ENCODE assay signal across 14 mouse cellular contexts in genomic region chr5:113791197-113792095, GRCm38 (mm10). TPM values are rescaled to one million over a fixed set of nuclear protein-coding genes. Genes with fewer than 3 reads are reported as not detected.
A peak's percentile ranks its signal among the peaks of the same experiment; 100 is the strongest.
DNase-seq lines count a peak whose midpoint lies in the region; ATAC-seq lines count a peak whose summit lies in the region.
"Had no signal": no experiment of that assay in that cellular context is flagged by ENCODE, and none has a peak within 500 bp of the region (broad histone marks: within the 10 kb centered on the region; RNA-seq: fewer than 3 reads in every experiment).

No protein-coding gene starts in this region.

- H3K9ac ChIP-seq in intestine, embryonic 16.5 days (ENCODE audit: low read depth, low read length): no peak overlapping the region
- no peak overlapping the region for H3K9ac ChIP-seq in limb, embryonic 15.5 days
- no peak overlapping the region for H3K9ac ChIP-seq in heart, embryonic 11.5 days (ENCODE audit: low read depth, low read length)
- H3K9ac ChIP-seq: forebrain, postnatal 0 days had no signal

- peaks cover 65% of the 10 kb centered on the region for H3K27me3 ChIP-seq in megakaryocyte, embryonic 14.5 days (replicated peaks)
- H3K27me3 ChIP-seq in intestine, embryonic 16.5 days (replicated peaks; ENCODE audit: control insufficient read depth, insufficient read depth, low read length): no peaks in the 10 kb centered on the region
- H3K27me3 ChIP-seq in limb, embryonic 15.5 days: no peaks in the 10 kb centered on the region
- peaks cover 9% of the 10 kb centered on the region for H3K27me3 ChIP-seq in heart, embryonic 11.5 days (ENCODE audit: control insufficient read depth, insufficient read depth, low read length)
- H3K27me3 ChIP-seq in heart, embryonic 10.5 days (ENCODE audit: insufficient read depth, poor library complexity, severe bottlenecking): peaks cover 24% of the 10 kb centered on the region; the same call in 1 of the 2 replicates

- H3K36me3 ChIP-seq in megakaryocyte, embryonic 14.5 days (replicated peaks; ENCODE audit: low read length): no peaks in the 10 kb centered on the region
- H3K36me3 ChIP-seq in intestine, embryonic 16.5 days (ENCODE audit: control insufficient read depth, insufficient read depth, low read length): no peaks in the 10 kb centered on the region
- peaks cover 32% of the 10 kb centered on the region for H3K36me3 ChIP-seq in limb, embryonic 15.5 days
- no peaks in the 10 kb centered on the region; the same call in 1 of the 2 replicates for H3K36me3 ChIP-seq in heart, embryonic 11.5 days (ENCODE audit: control insufficient read depth, insufficient read depth, low read length)
- peaks cover 15% of the 10 kb centered on the region for H3K36me3 ChIP-seq in heart, embryonic 10.5 days
- H3K36me3 ChIP-seq: midbrain, embryonic 10.5 days had no signal

- no peak overlapping the region for H3K27ac ChIP-seq in intestine, embryonic 16.5 days (ENCODE audit: low read length)
- 0 out of 2 replicates have a peak overlapping the region, but pooled peaks have one; percentile 38 for H3K27ac ChIP-seq in limb, embryonic 15.5 days
- no peak overlapping the region for H3K27ac ChIP-seq in heart, embryonic 11.5 days (ENCODE audit: low read depth, low read length)
- no peak overlapping the region for H3K27ac ChIP-seq in heart, embryonic 10.5 days
- H3K27ac ChIP-seq: midbrain, embryonic 10.5 days had no signal

- peak overlapping the region; percentile 67 for H3K4me3 ChIP-seq in megakaryocyte, embryonic 14.5 days (replicated peaks)
- H3K4me3 ChIP-seq in intestine, embryonic 16.5 days (ENCODE audit: low read length): no peak overlapping the region
- no peak overlapping the region for H3K4me3 ChIP-seq in limb, embryonic 15.5 days
- H3K4me3 ChIP-seq in heart, embryonic 11.5 days (ENCODE audit: low read depth, low read length): no peak overlapping the region
- no peak overlapping the region for H3K4me3 ChIP-seq in heart, embryonic 10.5 days
- H3K4me3 ChIP-seq: erythroblast, embryonic 14.5 days; midbrain, embryonic 10.5 days had no signal

- peaks cover 66% of the 10 kb centered on the region for H3K4me1 ChIP-seq in megakaryocyte, embryonic 14.5 days
- H3K4me1 ChIP-seq in intestine, embryonic 16.5 days (ENCODE audit: control insufficient read depth, insufficient read depth, low read length): peaks cover 25% of the 10 kb centered on the region
- peaks cover 76% of the 10 kb centered on the region for H3K4me1 ChIP-seq in limb, embryonic 15.5 days
- H3K4me1 ChIP-seq in heart, embryonic 11.5 days (ENCODE audit: control insufficient read depth, insufficient read depth, low read length): peaks cover 12% of the 10 kb centered on the region
- peaks cover 48% of the 10 kb centered on the region for H3K4me1 ChIP-seq in heart, embryonic 10.5 days

- no peaks in the 10 kb centered on the region for H3K9me3 ChIP-seq in megakaryocyte, embryonic 14.5 days
- H3K9me3 ChIP-seq in intestine, embryonic 16.5 days (ENCODE audit: control insufficient read depth, low read length): no peaks in the 10 kb centered on the region
- no peaks in the 10 kb centered on the region for H3K9me3 ChIP-seq in limb, embryonic 15.5 days
- no peaks in the 10 kb centered on the region for H3K9me3 ChIP-seq in heart, embryonic 11.5 days (replicated peaks; ENCODE audit: control insufficient read depth, low read length)
- no peaks in the 10 kb centered on the region for H3K9me3 ChIP-seq in heart, embryonic 10.5 days
- H3K9me3 ChIP-seq: midbrain, embryonic 10.5 days had no signal

- WGBS in intestine, embryonic 16.5 days: 69% methylated on average over 16 of the region's 16 CpGs
- 77% methylated on average over 16 of the region's 16 CpGs for WGBS in limb, embryonic 15.5 days
- WGBS in heart, embryonic 11.5 days (ENCODE audit: insufficient replicate concordance): 70% methylated on average over 16 of the region's 16 CpGs
- WGBS in heart, embryonic 10.5 days: 75% methylated on average over 16 of the region's 16 CpGs

- ATAC-seq in megakaryocyte, adult 5-6 weeks (ENCODE audit: poor library complexity, severe bottlenecking): no peak
- peak; percentile 66 for ATAC-seq in intestine, embryonic 16.5 days
- ATAC-seq in limb, embryonic 15.5 days (ENCODE audit: insufficient number of reproducible peaks, low FRiP score, low TSS enrichment, low read depth): no peak
- ATAC-seq in heart, embryonic 11.5 days (replicated peaks; ENCODE audit: insufficient number of reproducible peaks, low FRiP score, low TSS enrichment): no peak
- no peak for ATAC-seq in frontal cortex, adult (ENCODE audit: low TSS enrichment)
- ATAC-seq: forebrain, postnatal 0 days had no signal

- no peak overlapping the region for H3K4me2 ChIP-seq in intestine, embryonic 16.5 days (ENCODE audit: low read depth, low read length)
- H3K4me2 ChIP-seq in limb, embryonic 15.5 days: no peak overlapping the region
- H3K4me2 ChIP-seq in heart, embryonic 11.5 days: no peak overlapping the region

- DNase-seq in heart, embryonic 10.5 days (ENCODE audit: low spot score): no peak
- DNase-seq: adrenal gland, adult 8-10 months; forebrain, postnatal 0 days; left cerebral cortex, postnatal 4 days; right cerebral cortex, postnatal 4 days; thymus, postnatal 36 days had no signal

RNA-seq across cellular contexts. Expression of gene Tmem119, which starts 8.9 kb away (rescaled TPM):
- 4.0 TPM in 1 of 2 replicates, not detected in the other for polyA plus RNA-seq in megakaryocyte, embryonic 14.5 days (2012; ENCODE audit: insufficient read depth, low replicate concordance)
- total RNA-seq in megakaryocyte, adult 5-6 weeks (2015): 1.9 and 2.8 TPM in 2 replicates
- total RNA-seq in megakaryocyte, adult 5-6 weeks (2017): 2.3 and 3.2 TPM in 2 replicates
- 56.6 and 63.7 TPM in 2 replicates for polyA plus RNA-seq in intestine, embryonic 16.5 days (2015; fragmentation: Nextera tagmentation; extraction: Ambion mirVana)
- 202 and 204 TPM in 2 replicates for polyA plus RNA-seq in limb, embryonic 15.5 days (2015; fragmentation: Nextera tagmentation; extraction: Ambion mirVana)
- 11.7 and 12.3 TPM in 2 replicates for polyA plus RNA-seq in heart, embryonic 11.5 days (2014; fragmentation: Nextera tagmentation; extraction: Ambion mirVana)
- polyA plus RNA-seq in heart, embryonic 10.5 days (2016; fragmentation: Nextera tagmentation; extraction: Ambion mirVana): 13.5 and 42.1 TPM in 2 replicates

RNA-seq across cellular contexts. Expression of gene Iscu, which starts 18.9 kb away (rescaled TPM):
- polyA plus RNA-seq in megakaryocyte, embryonic 14.5 days (2012; ENCODE audit: insufficient read depth, low replicate concordance): 39.7 and 56.2 TPM in 2 replicates
- total RNA-seq in megakaryocyte, adult 5-6 weeks (2015): 107 and 114 TPM in 2 replicates
- total RNA-seq in megakaryocyte, adult 5-6 weeks (2017): 80.8 and 95.5 TPM in 2 replicates
- 99.0 and 114 TPM in 2 replicates for polyA plus RNA-seq in intestine, embryonic 16.5 days (2015; fragmentation: Nextera tagmentation; extraction: Ambion mirVana)
- polyA plus RNA-seq in limb, embryonic 15.5 days (2015; fragmentation: Nextera tagmentation; extraction: Ambion mirVana): 91.0 and 99.0 TPM in 2 replicates
- polyA plus RNA-seq in heart, embryonic 11.5 days (2014; fragmentation: Nextera tagmentation; extraction: Ambion mirVana): 104 and 106 TPM in 2 replicates
- 98.7 and 105 TPM in 2 replicates for polyA plus RNA-seq in heart, embryonic 10.5 days (2016; fragmentation: Nextera tagmentation; extraction: Ambion mirVana)

RNA-seq across cellular contexts. Expression of gene Sart3, which starts 19.1 kb away (rescaled TPM):
- 9.0 and 14.3 TPM in 2 replicates for polyA plus RNA-seq in megakaryocyte, embryonic 14.5 days (2012; ENCODE audit: insufficient read depth, low replicate concordance)
- total RNA-seq in megakaryocyte, adult 5-6 weeks (2015): 9.9 and 11.9 TPM in 2 replicates
- 26.1 and 28.3 TPM in 2 replicates for total RNA-seq in megakaryocyte, adult 5-6 weeks (2017)
- polyA plus RNA-seq in intestine, embryonic 16.5 days (2015; fragmentation: Nextera tagmentation; extraction: Ambion mirVana): 30.2 and 30.6 TPM in 2 replicates
- 38.4 and 45.9 TPM in 2 replicates for polyA plus RNA-seq in limb, embryonic 15.5 days (2015; fragmentation: Nextera tagmentation; extraction: Ambion mirVana)
- 31.6 and 35.3 TPM in 2 replicates for polyA plus RNA-seq in heart, embryonic 11.5 days (2014; fragmentation: Nextera tagmentation; extraction: Ambion mirVana)
- polyA plus RNA-seq in heart, embryonic 10.5 days (2016; fragmentation: Nextera tagmentation; extraction: Ambion mirVana): 46.0 and 63.9 TPM in 2 replicates

RNA-seq across cellular contexts. Expression of gene Selplg, which starts 41.0 kb away (rescaled TPM):
- polyA plus RNA-seq in megakaryocyte, embryonic 14.5 days (2012; ENCODE audit: insufficient read depth, low replicate concordance): 39.4 and 167 TPM in 2 replicates
- total RNA-seq in megakaryocyte, adult 5-6 weeks (2015): 718 and 733 TPM in 2 replicates
- total RNA-seq in megakaryocyte, adult 5-6 weeks (2017): 291 and 312 TPM in 2 replicates
- 6.8 and 7.5 TPM in 2 replicates for polyA plus RNA-seq in intestine, embryonic 16.5 days (2015; fragmentation: Nextera tagmentation; extraction: Ambion mirVana)
- 5.5 and 8.3 TPM in 2 replicates for polyA plus RNA-seq in limb, embryonic 15.5 days (2015; fragmentation: Nextera tagmentation; extraction: Ambion mirVana)
- polyA plus RNA-seq in heart, embryonic 11.5 days (2014; fragmentation: Nextera tagmentation; extraction: Ambion mirVana): 0.97 and 1.5 TPM in 2 replicates
- polyA plus RNA-seq in heart, embryonic 10.5 days (2016; fragmentation: Nextera tagmentation; extraction: Ambion mirVana): 0.64 and 1.3 TPM in 2 replicates

RNA-seq across cellular contexts. Expression of gene Ficd, which starts 55.8 kb away (rescaled TPM):
- polyA plus RNA-seq in megakaryocyte, embryonic 14.5 days (2012; ENCODE audit: insufficient read depth, low replicate concordance): 1.2 and 2.4 TPM in 2 replicates
- total RNA-seq in megakaryocyte, adult 5-6 weeks (2015): 3.9 and 4.2 TPM in 2 replicates
- total RNA-seq in megakaryocyte, adult 5-6 weeks (2017): 2.5 and 2.8 TPM in 2 replicates
- polyA plus RNA-seq in intestine, embryonic 16.5 days (2015; fragmentation: Nextera tagmentation; extraction: Ambion mirVana): 5.6 and 7.1 TPM in 2 replicates
- 9.0 and 9.3 TPM in 2 replicates for polyA plus RNA-seq in limb, embryonic 15.5 days (2015; fragmentation: Nextera tagmentation; extraction: Ambion mirVana)
- polyA plus RNA-seq in heart, embryonic 11.5 days (2014; fragmentation: Nextera tagmentation; extraction: Ambion mirVana): 2.8 and 4.1 TPM in 2 replicates
- polyA plus RNA-seq in heart, embryonic 10.5 days (2016; fragmentation: Nextera tagmentation; extraction: Ambion mirVana): 5.3 and 6.4 TPM in 2 replicates
